Mouse (Mus musculus) neural tube, embryonic 15.5 days (tissue): ENCODE results near the gene Prrg4. TPM values are rescaled to one million over a fixed set of nuclear protein-coding genes. Genes with fewer than 3 reads are reported as not detected.

Experiments used
- polyA plus RNA-seq: library from polyadenylated mRNA; unstranded; fragments of >200 nt; fragmentation: Nextera tagmentation; extraction: Ambion mirVana; gene quantifications from 2 replicates; pipeline ENCODE4 v1.2.1, GENCODE M21; 2015

Prrg4 gene
- polyA plus RNA-seq, 1 experiment from 2014 or later: 0.93 TPM

Other genes with a start within 250 kb of the Prrg4 start
- gene Tcp11l1, start 137.7 kb downstream of the Prrg4 start, polyA plus RNA-seq: 52.6 and 60.0 TPM in 2 replicates
- gene Pin1rt1, start 133.5 kb downstream of the Prrg4 start, polyA plus RNA-seq: 0.35 TPM in 1 of 2 replicates, not detected in the other
- 1.1 and 3.6 TPM in 2 replicates for gene Depdc7, start 107.0 kb downstream of the Prrg4 start, polyA plus RNA-seq
- gene Qser1, start 33.1 kb downstream of the Prrg4 start, polyA plus RNA-seq: 4.9 and 6.0 TPM in 2 replicates
- gene Ccdc73, start 17.9 kb upstream of the Prrg4 start, polyA plus RNA-seq: 6.7 and 7.9 TPM in 2 replicates
- 167 and 189 TPM in 2 replicates for gene Eif3m, start 167.2 kb upstream of the Prrg4 start, polyA plus RNA-seq
- gene Gm11060, start 242.1 kb upstream of the Prrg4 start, polyA plus RNA-seq: not detected in 2 replicates